Mouse (Mus musculus) E14TG2a.4 (cell line): ENCODE results near the gene Arsj.

Experiments used
- H3K27me3 ChIP-seq: 2 replicates; pipeline ENCODE4 v1.6.1; 2014; ENCODE audit warnings: low read length, control low read depth; ENCODE audit not compliant: insufficient read depth
- H3K36me3 ChIP-seq: 2 replicates; pipeline ENCODE4 v1.6.1; 2014; ENCODE audit warnings: low read length, control low read depth; ENCODE audit not compliant: insufficient read depth
- H3K4me1 ChIP-seq: replicated peaks from 2 replicates; pipeline ENCODE4 v1.6.1; 2014; ENCODE audit warnings: low read depth, low read length, control low read depth
- H3K4me3 ChIP-seq: replicated peaks from 2 replicates; pipeline ENCODE4 v1.5.1; 2014; ENCODE audit warnings: mild to moderate bottlenecking, low read length
- H3K9me3 ChIP-seq: 2 replicates; pipeline ENCODE4 v1.6.1; 2014; ENCODE audit warnings: low read length, control low read depth
- CTCF ChIP-seq: conservative IDR thresholded peaks from 2 replicates; pipeline ENCODE4 v1.5.1; 2014; ENCODE audit warnings: low read length
- NANOG ChIP-seq: IDR thresholded peaks from 2 replicates; pipeline ENCODE4 v1.6.1; 2014; ENCODE audit warnings: borderline replicate concordance, low read length, mixed read lengths
- POU5F1 ChIP-seq: IDR thresholded peaks from 2 replicates; pipeline ENCODE4 v1.6.1; 2014; ENCODE audit warnings: low read length, borderline replicate concordance

Arsj gene

DNA sequence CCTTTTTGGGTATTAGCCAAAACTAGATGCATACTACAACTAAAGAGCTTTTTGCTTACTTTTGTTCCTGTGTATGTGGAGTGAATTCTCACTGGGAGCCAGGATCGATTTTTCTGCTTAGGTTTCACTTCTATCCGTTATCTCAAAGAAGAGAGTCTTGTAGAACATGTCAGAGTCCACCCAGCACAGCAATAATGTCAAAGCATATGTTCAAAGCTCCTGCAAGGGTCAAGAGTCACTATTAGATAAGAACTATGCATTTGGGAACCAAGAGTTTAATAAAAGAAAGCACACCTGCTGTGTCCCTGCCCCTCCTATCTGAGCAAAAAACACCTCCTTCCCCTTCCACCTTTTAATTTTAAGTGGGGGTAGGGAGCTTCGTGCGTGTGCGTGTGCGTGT lies 85.6 kb downstream of the Arsj start:
- Histone ChIP-seq H3K4me3 (no peak overlapping the region), H3K4me1 (peaks cover 40% of the 10 kb centered on the region), H3K27me3 (no peaks in the 10 kb centered on the region), H3K36me3 (no peaks in the 10 kb centered on the region), H3K9me3 (peaks cover 10% of the 10 kb centered on the region; the same call in 1 of the 2 replicates)
- TF ChIP-seq NANOG (no peak), CTCF (no peak), POU5F1 (no peak)

DNA sequence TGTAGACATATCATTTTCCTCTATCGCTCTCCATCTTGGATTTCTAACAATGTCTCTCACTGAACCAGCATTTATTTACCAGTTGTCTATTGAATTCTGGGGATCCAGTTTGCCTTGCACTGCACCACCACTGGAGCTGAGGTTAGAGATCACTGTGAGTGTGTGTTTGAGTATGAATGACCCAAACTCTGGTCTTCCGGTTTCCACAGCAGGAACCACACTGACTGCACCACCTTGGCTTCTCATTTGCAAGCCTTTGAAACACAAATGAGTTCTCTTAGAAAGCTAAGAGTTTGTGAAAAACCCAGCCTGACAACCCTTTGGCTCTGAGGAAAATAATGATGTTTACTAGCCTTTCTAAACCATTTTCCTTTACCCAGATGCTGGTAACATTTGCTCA lies 86.0 kb downstream of the Arsj start:
- no peak for TF ChIP-seq NANOG
- TF ChIP-seq POU5F1, result no peak
- TF ChIP-seq CTCF, result no peak
- H3K36me3 ChIP-seq, result no peaks in the 10 kb centered on the region
- no peak overlapping the region for H3K4me3 ChIP-seq
- H3K9me3 ChIP-seq, result peaks cover 10% of the 10 kb centered on the region; the same call in 1 of the 2 replicates
- no peaks in the 10 kb centered on the region for H3K27me3 ChIP-seq
- peaks cover 36% of the 10 kb centered on the region for H3K4me1 ChIP-seq

DNA sequence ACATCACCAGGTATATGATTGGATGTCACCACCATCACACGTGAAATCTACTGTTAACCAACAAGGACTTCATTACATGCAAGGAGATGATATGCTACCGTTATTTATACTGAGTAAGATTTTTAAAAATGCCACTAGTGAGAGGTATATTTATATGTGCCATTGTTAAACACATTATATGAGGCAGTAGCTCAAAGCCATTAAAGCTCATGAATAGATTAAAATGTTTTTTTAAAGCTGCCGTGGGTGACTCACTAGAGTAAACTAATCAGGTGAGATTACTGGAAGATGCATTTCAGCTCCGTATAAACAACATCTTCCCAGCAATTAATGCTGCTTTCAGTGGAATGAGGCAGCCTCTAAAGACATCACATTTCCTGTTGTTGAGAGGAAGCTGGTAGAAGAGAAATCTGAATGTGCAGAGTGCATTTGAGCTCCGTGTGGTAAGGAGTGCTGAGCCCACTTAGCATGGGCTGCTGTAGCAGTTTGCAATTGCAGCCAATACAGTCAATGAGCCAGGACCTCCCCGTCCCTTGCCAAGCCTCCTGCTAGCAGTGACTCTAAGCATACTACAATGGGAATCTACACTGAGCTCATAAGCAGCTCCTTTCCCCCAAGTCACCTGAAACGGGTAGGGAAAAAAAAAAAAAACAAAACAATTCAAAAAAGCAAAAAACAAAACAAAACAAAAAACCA lies 92.5 kb downstream of the Arsj start:
- TF ChIP-seq NANOG (no peak), CTCF (no peak), POU5F1 (no peak)
- Histone ChIP-seq H3K9me3 (peaks cover 5% of the 10 kb centered on the region; the same call in 1 of the 2 replicates), H3K4me1 (no peaks in the 10 kb centered on the region), H3K27me3 (no peaks in the 10 kb centered on the region), H3K4me3 (no peak overlapping the region), H3K36me3 (no peaks in the 10 kb centered on the region)

DNA sequence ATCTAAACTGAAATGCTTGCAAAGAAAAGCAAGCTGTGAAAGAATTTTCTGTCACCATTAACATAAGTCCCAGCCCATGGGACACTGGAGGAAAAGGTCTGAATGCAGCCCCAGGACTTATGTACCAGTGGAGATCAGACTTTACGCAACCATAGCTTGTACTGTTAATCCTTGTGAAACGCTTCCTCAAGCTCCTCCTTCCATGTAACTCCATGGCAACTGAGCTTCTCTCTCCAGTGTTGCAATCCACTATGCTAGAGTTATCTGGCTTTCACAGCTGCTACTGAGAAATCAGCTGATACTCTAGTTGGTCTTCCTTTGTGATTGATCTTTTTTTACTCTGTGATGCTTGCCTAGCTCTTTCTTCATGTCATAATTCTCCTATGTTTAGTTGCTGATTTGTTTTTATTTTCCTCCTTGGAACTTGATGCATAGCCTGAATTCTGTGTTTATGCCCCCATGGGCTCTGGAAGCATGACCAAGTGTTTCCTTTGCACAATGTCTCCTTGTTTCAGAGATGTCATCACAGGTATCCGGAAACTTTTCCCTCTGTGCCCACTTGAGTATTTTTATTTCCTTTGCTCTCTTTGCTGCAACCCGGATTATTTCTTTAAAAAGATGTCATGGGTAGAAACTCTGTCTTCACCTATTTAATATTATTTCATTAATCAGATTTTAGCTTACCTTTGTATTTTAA lies 99.8 kb downstream of the Arsj start:
- H3K4me3 ChIP-seq, result no peak overlapping the region
- no peaks in the 10 kb centered on the region for H3K27me3 ChIP-seq
- no peaks in the 10 kb centered on the region for H3K36me3 ChIP-seq
- H3K4me1 ChIP-seq, result peaks cover 7% of the 10 kb centered on the region; the same call in 1 of the 2 replicates
- H3K9me3 ChIP-seq, result no peaks in the 10 kb centered on the region
- TF ChIP-seq CTCF (no peak), POU5F1 (no peak), NANOG (no peak)

DNA sequence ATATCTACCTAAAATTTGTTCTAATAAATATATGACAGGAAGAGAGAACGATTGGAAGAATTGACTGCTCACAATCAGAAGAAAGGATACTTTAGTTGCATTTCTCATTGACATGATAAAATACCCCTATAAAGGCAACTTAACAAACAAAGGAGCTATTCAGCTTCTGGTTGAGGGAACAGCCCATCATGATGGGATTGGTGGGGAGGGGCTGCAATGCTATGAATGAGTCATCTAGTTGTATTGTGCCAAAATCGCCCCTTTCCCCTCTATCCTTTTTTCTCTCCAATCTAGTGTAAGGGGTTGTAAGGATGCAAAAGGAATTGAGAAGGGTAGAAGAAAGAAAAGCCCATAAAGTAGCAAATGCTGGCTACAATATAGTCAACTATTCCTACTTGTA lies 100.8 kb downstream of the Arsj start:
- Histone ChIP-seq H3K36me3 (no peaks in the 10 kb centered on the region), H3K4me3 (no peak overlapping the region), H3K9me3 (no peaks in the 10 kb centered on the region), H3K4me1 (peaks cover 7% of the 10 kb centered on the region; the same call in 1 of the 2 replicates), H3K27me3 (no peaks in the 10 kb centered on the region)
- TF ChIP-seq POU5F1 (no peak), CTCF (no peak), NANOG (peak; percentile 27; the same call in 1 of the 2 replicates)
